Mouse (Mus musculus) stomach, embryonic 16.5 days (tissue): ENCODE results near the gene Setx. TPM values are rescaled to one million over a fixed set of nuclear protein-coding genes. Genes with fewer than 3 reads are reported as not detected.

ENCODE experiments used
- ATAC-seq: fragments of 200-750 bp; cut with Nextera tagmentation; 2 replicates; pipeline ENCODE4 v1.8.0; 2017; ENCODE audit warnings: moderate number of reproducible peaks, moderate TSS enrichment; ENCODE audit not compliant: insufficient read depth, low FRiP score
- H3K27ac ChIP-seq: fragments of 300-500 bp; sonication (generic); 2 replicates; pipeline ENCODE4 v1.5.1; 2014; ENCODE audit warnings: low read length
- H3K27me3 ChIP-seq: fragments of 300-500 bp; sonication (generic); 2 replicates; pipeline ENCODE4 v1.6.1; 2014; ENCODE audit warnings: low read length, control low read depth, mixed read lengths; ENCODE audit not compliant: control insufficient read depth, insufficient read depth
- H3K36me3 ChIP-seq: fragments of 300-500 bp; sonication (generic); 2 replicates; pipeline ENCODE4 v1.6.1; 2014; ENCODE audit warnings: low read length; ENCODE audit not compliant: control insufficient read depth, insufficient read depth
- H3K4me1 ChIP-seq: fragments of 300-500 bp; sonication (generic); 2 replicates; pipeline ENCODE4 v1.6.1; 2014; ENCODE audit warnings: low read length, control low read depth, mixed read lengths; ENCODE audit not compliant: control insufficient read depth, insufficient read depth
- H3K4me2 ChIP-seq: fragments of 300-500 bp; sonication (generic); 2 replicates; pipeline ENCODE4 v1.6.1; 2014; ENCODE audit warnings: low read depth, low read length, mixed read lengths
- H3K4me3 ChIP-seq: fragments of 300-500 bp; sonication (generic); replicated peaks from 2 replicates; pipeline ENCODE4 v1.5.1; 2014; ENCODE audit warnings: mild to moderate bottlenecking, low read length
- H3K9ac ChIP-seq: fragments of 300-500 bp; sonication (generic); 2 replicates; pipeline ENCODE4 v1.6.1; 2014; ENCODE audit warnings: low read length
- H3K9me3 ChIP-seq: fragments of 300-500 bp; sonication (generic); replicated peaks from 2 replicates; pipeline ENCODE4 v1.6.1; 2016; ENCODE audit warnings: low read length, control low read depth; ENCODE audit not compliant: control insufficient read depth
- WGBS: fragments of 180-500 bp; shearing (Covaris S2); extraction: QIAGEN DNeasy Blood & Tissue Kit; methylation state at CpG from one replicate; pipeline ENCODE4 v1.1.7; 2014; 5-methylcytosine and 5-hydroxymethylcytosine counted together
- polyA plus RNA-seq: library from polyadenylated mRNA; unstranded; fragments of >200 nt; fragmentation: Nextera tagmentation; extraction: Ambion mirVana; gene quantifications from 2 replicates; pipeline ENCODE4 v1.2.1, GENCODE M21; 2015

The Setx gene
- polyA plus RNA-seq, 1 experiment from 2014 or later: 8.1 TPM

GRCm38 (mm10) chr2:29186209-29186608 is 62.2 kb downstream of the Setx start:
- WGBS: 62% methylated on average over 6 of the region's 6 CpGs
- Histone ChIP-seq H3K9ac (no peak overlapping the region), H3K36me3 (no peaks in the 10 kb centered on the region), H3K4me3 (no peak overlapping the region), H3K27ac (no peak overlapping the region), H3K4me2 (no peak overlapping the region), H3K4me1 (no peaks in the 10 kb centered on the region), H3K27me3 (no peaks in the 10 kb centered on the region), H3K9me3 (no peaks in the 10 kb centered on the region)
- no peak for ATAC-seq

GRCm38 (mm10) chr2:29190392-29190791 is 66.4 kb downstream of the Setx start:
- no peaks in the 10 kb centered on the region for H3K36me3 ChIP-seq
- H3K4me2 ChIP-seq: no peak overlapping the region
- WGBS: 84% methylated on average over 7 of the region's 7 CpGs
- ATAC-seq: no peak
- H3K9me3 ChIP-seq: no peaks in the 10 kb centered on the region
- H3K27me3 ChIP-seq: peaks cover under 1% of the 10 kb centered on the region; the same call in 1 of the 2 replicates
- H3K9ac ChIP-seq: no peak overlapping the region
- no peak overlapping the region for H3K4me3 ChIP-seq
- peaks cover 5% of the 10 kb centered on the region; the same call in 1 of the 2 replicates for H3K4me1 ChIP-seq
- H3K27ac ChIP-seq: no peak overlapping the region

- H3K4me2 ChIP-seq: no peak overlapping the region
- peaks cover 4% of the 10 kb centered on the region; the same call in 1 of the 2 replicates for H3K27me3 ChIP-seq
- WGBS: 66% methylated on average over 10 of the region's 10 CpGs
- no peak for ATAC-seq
- no peak overlapping the region for H3K27ac ChIP-seq
- no peak overlapping the region for H3K4me3 ChIP-seq
- H3K9ac ChIP-seq: no peak overlapping the region
- no peaks in the 10 kb centered on the region for H3K36me3 ChIP-seq
- H3K4me1 ChIP-seq: peaks cover 6% of the 10 kb centered on the region; the same call in 1 of the 2 replicates
- no peaks in the 10 kb centered on the region for H3K9me3 ChIP-seq
Observed at GRCm38 (mm10) chr2:29191216-29192215, 67.5 kb downstream of the Setx start.

- no peak overlapping the region for H3K9ac ChIP-seq
- H3K4me2 ChIP-seq: no peak overlapping the region
- 87% methylated on average over 8 of the region's 8 CpGs for WGBS
- ATAC-seq: no peak
- no peaks in the 10 kb centered on the region for H3K9me3 ChIP-seq
- H3K36me3 ChIP-seq: no peaks in the 10 kb centered on the region
- H3K27ac ChIP-seq: no peak overlapping the region
- peaks cover 14% of the 10 kb centered on the region; the same call in 1 of the 2 replicates for H3K27me3 ChIP-seq
- no peak overlapping the region for H3K4me3 ChIP-seq
- peaks cover 6% of the 10 kb centered on the region; the same call in 1 of the 2 replicates for H3K4me1 ChIP-seq
Observed at GRCm38 (mm10) chr2:29192629-29193278, 68.8 kb downstream of the Setx start.

- Histone ChIP-seq H3K36me3 (no peaks in the 10 kb centered on the region), H3K4me2 (peak overlapping the region; percentile 100), H3K9me3 (no peaks in the 10 kb centered on the region), H3K27ac (no peak overlapping the region), H3K27me3 (peaks cover 14% of the 10 kb centered on the region; the same call in 1 of the 2 replicates), H3K4me1 (peaks cover 6% of the 10 kb centered on the region; the same call in 1 of the 2 replicates), H3K4me3 (peak overlapping the region; percentile 53), H3K9ac (no peak overlapping the region)
- ATAC-seq: no peak
- WGBS: 24% methylated on average over 16 of the region's 16 CpGs
Observed at GRCm38 (mm10) chr2:29193819-29194546, 70.0 kb downstream of the Setx start.

GRCm38 (mm10) chr2:29194547-29195463 is 70.8 kb downstream of the Setx start:
- H3K4me1 ChIP-seq: peaks cover 6% of the 10 kb centered on the region; the same call in 1 of the 2 replicates
- peak; percentile 48; the same call in 1 of the 2 replicates for ATAC-seq
- no peaks in the 10 kb centered on the region for H3K9me3 ChIP-seq
- H3K4me2 ChIP-seq: peak overlapping the region; percentile 100
- peak overlapping the region; percentile 73 for H3K9ac ChIP-seq
- under 1% methylated on average over 58 of the region's 61 CpGs for WGBS
- no peaks in the 10 kb centered on the region for H3K36me3 ChIP-seq
- peaks cover 14% of the 10 kb centered on the region; the same call in 1 of the 2 replicates for H3K27me3 ChIP-seq
- peak overlapping the region; percentile 53 for H3K4me3 ChIP-seq
- no peak overlapping the region for H3K27ac ChIP-seq

- H3K9ac ChIP-seq: no peak overlapping the region
- H3K27me3 ChIP-seq: peaks cover 14% of the 10 kb centered on the region; the same call in 1 of the 2 replicates
- peaks cover 6% of the 10 kb centered on the region; the same call in 1 of the 2 replicates for H3K4me1 ChIP-seq
- ATAC-seq: no peak
- H3K27ac ChIP-seq: no peak overlapping the region
- H3K4me2 ChIP-seq: no peak overlapping the region
- no peak overlapping the region for H3K4me3 ChIP-seq
- H3K9me3 ChIP-seq: no peaks in the 10 kb centered on the region
- 62% methylated on average over 12 of the region's 12 CpGs for WGBS
- H3K36me3 ChIP-seq: no peaks in the 10 kb centered on the region
Observed at GRCm38 (mm10) chr2:29196844-29197243, 72.9 kb downstream of the Setx start.

GRCm38 (mm10) chr2:29198446-29198845 is 74.5 kb downstream of the Setx start:
- Histone ChIP-seq H3K9me3 (no peaks in the 10 kb centered on the region), H3K36me3 (no peaks in the 10 kb centered on the region), H3K4me2 (no peak overlapping the region), H3K4me1 (peaks cover 6% of the 10 kb centered on the region; the same call in 1 of the 2 replicates), H3K4me3 (no peak overlapping the region), H3K9ac (no peak overlapping the region), H3K27me3 (peaks cover 14% of the 10 kb centered on the region; the same call in 1 of the 2 replicates), H3K27ac (no peak overlapping the region)
- 65% methylated on average over 5 of the region's 5 CpGs for WGBS
- no peak for ATAC-seq
